In the genomic region with DNA sequence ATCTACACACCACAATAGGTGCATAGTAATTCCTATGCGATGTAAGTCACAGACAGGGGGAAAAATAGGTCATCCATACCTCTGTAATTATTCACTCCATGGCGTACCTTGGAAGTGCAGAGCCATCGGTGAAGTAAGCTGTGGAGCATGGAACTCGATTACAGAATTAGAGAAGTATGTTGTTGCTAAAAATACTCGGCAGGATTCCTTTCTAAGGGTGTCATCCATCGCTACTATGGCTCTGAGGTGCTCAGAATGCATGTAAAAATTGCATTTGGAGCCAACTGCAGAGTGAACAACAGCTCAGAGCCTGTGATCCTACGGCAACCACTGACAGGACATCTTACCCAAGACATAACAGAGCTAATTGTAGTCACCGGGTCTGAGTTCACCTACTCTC, we compare ENCODE assay signal across 22 mouse cellular contexts.
A peak's percentile ranks its signal among the peaks of the same experiment; 100 is the strongest.
DNase-seq lines count a peak whose midpoint lies in the region; ATAC-seq and TF ChIP-seq lines count a peak whose summit lies in the region.
"Had no signal": no experiment of that assay in that cellular context is flagged by ENCODE, and none has a peak within 500 bp of the region (broad histone marks: within the 10 kb centered on the region; RNA-seq: fewer than 3 reads in every experiment).

No protein-coding gene starts in this region.

- H3K27ac ChIP-seq in heart, embryonic 11.5 days (ENCODE audit: low read depth, low read length), result peak overlapping the region; percentile 75
- peak overlapping the region; percentile 90 for H3K27ac ChIP-seq in heart, postnatal 0 days (ENCODE audit: low read depth)
- peak overlapping the region; percentile 95 for H3K27ac ChIP-seq in embryonic fibroblast, embryonic 13.5 days (ENCODE audit: insufficient read depth, low read length)
- H3K27ac ChIP-seq: forebrain, embryonic 13.5 days; hindbrain, embryonic 10.5 days; kidney, embryonic 15.5 days; limb, embryonic 13.5 days; liver, embryonic 12.5 days; midbrain, embryonic 13.5 days had no signal

- intact Hi-C loops in heart, postnatal 10 days (cut with DNase I), result no loop called here

- WGBS in heart, embryonic 11.5 days (ENCODE audit: insufficient replicate concordance), result 53% methylated on average over 8 of the region's 8 CpGs
- 26% methylated on average over 8 of the region's 8 CpGs for WGBS in heart, postnatal 0 days

- H3K36me3 ChIP-seq in heart, embryonic 11.5 days (ENCODE audit: control insufficient read depth, insufficient read depth, low read length), result no peaks in the 10 kb centered on the region
- no peaks in the 10 kb centered on the region for H3K36me3 ChIP-seq in heart, postnatal 0 days (replicated peaks; ENCODE audit: control insufficient read depth, insufficient read depth, low read length)
- H3K36me3 ChIP-seq: hindbrain, embryonic 10.5 days; kidney, embryonic 15.5 days; limb, embryonic 13.5 days; liver, embryonic 12.5 days; midbrain, embryonic 13.5 days had no signal

- no peak for TF ChIP-seq CTCF in heart, postnatal 0 days (IDR thresholded peaks at IDR 0.05; ENCODE audit: low read depth)
- no peak for TF ChIP-seq CTCF in embryonic fibroblast, embryonic 13.5 days (IDR thresholded peaks at IDR 0.05; ENCODE audit: borderline replicate concordance, insufficient read depth, low read length)

- peaks cover 36% of the 10 kb centered on the region for H3K4me1 ChIP-seq in heart, embryonic 11.5 days (ENCODE audit: control insufficient read depth, insufficient read depth, low read length)
- peaks cover 53% of the 10 kb centered on the region for H3K4me1 ChIP-seq in heart, postnatal 0 days (ENCODE audit: control insufficient read depth, insufficient read depth)
- peaks cover 24% of the 10 kb centered on the region for H3K4me1 ChIP-seq in embryonic fibroblast, embryonic 13.5 days (ENCODE audit: control insufficient read depth, insufficient read depth, low read length)

- H3K4me2 ChIP-seq in heart, embryonic 11.5 days, result peak overlapping the region; percentile 47
- H3K4me2 ChIP-seq in heart, postnatal 0 days (ENCODE audit: low read depth, low read length), result peak overlapping the region; percentile 40
- H3K4me2 ChIP-seq: forebrain, embryonic 13.5 days; kidney, embryonic 15.5 days; limb, embryonic 13.5 days; liver, embryonic 12.5 days; midbrain, embryonic 13.5 days had no signal

- H3K9me3 ChIP-seq in heart, embryonic 11.5 days (replicated peaks; ENCODE audit: control insufficient read depth, low read length), result no peaks in the 10 kb centered on the region
- H3K9me3 ChIP-seq in heart, postnatal 0 days (replicated peaks; ENCODE audit: control insufficient read depth, low read length), result no peaks in the 10 kb centered on the region
- H3K9me3 ChIP-seq: forebrain, embryonic 13.5 days; hindbrain, embryonic 10.5 days; kidney, embryonic 15.5 days; limb, embryonic 13.5 days; liver, embryonic 12.5 days; midbrain, embryonic 13.5 days had no signal

- no peaks in the 10 kb centered on the region for H3K27me3 ChIP-seq in heart, embryonic 11.5 days (ENCODE audit: control insufficient read depth, insufficient read depth, low read length)
- H3K27me3 ChIP-seq in heart, postnatal 0 days (ENCODE audit: control insufficient read depth, insufficient read depth, low read length), result no peaks in the 10 kb centered on the region
- H3K27me3 ChIP-seq: forebrain, embryonic 13.5 days; kidney, embryonic 15.5 days; limb, embryonic 13.5 days; liver, embryonic 12.5 days; midbrain, embryonic 13.5 days had no signal

- peak; percentile 30; the same call in 1 of the 2 replicates for TF ChIP-seq EP300 in heart, postnatal 0 days (IDR thresholded peaks at IDR 0.05; ENCODE audit: low read depth)

- H3K9ac ChIP-seq in heart, embryonic 11.5 days (ENCODE audit: low read depth, low read length), result peak overlapping the region; percentile 52; the same call in 1 of the 2 replicates
- H3K9ac ChIP-seq in heart, postnatal 0 days (replicated peaks; ENCODE audit: low read depth, low read length), result no peak overlapping the region; the same call in 1 of the 2 replicates
- H3K9ac ChIP-seq: forebrain, embryonic 13.5 days; kidney, embryonic 15.5 days; limb, embryonic 13.5 days; liver, embryonic 12.5 days; midbrain, embryonic 13.5 days had no signal

- ATAC-seq in heart, embryonic 11.5 days (replicated peaks; ENCODE audit: insufficient number of reproducible peaks, low FRiP score, low TSS enrichment), result peak; percentile 25; the same call in 1 of the 2 replicates
- peak; percentile 80 for ATAC-seq in heart, postnatal 0 days (ENCODE audit: insufficient read depth, low read depth)
- ATAC-seq: forebrain, embryonic 13.5 days; hindbrain, embryonic 16.5 days; liver, embryonic 12.5 days; midbrain, embryonic 13.5 days had no signal

- no peak for TF ChIP-seq POLR2A in embryonic fibroblast, embryonic 13.5 days (IDR thresholded peaks at IDR 0.05; ENCODE audit: low read depth, low read length)

- no peak for DNase-seq in heart, postnatal 10 days
- DNase-seq in heart, postnatal 0 days (ENCODE audit: low spot score), result peak; percentile 75
- no peak for DNase-seq in heart, postnatal 4 days
- DNase-seq in NIH3T3 (ENCODE audit: low read depth), result peak; percentile 70
- DNase-seq in urinary bladder, postnatal 4 days (ENCODE audit: low spot score in 2 of 2), result no peak
- DNase-seq: adrenal gland, postnatal 36 days; cerebellum, adult 11-12 months; cerebellum, postnatal 10 days; gastrocnemius, postnatal 14 days; kidney, adult 11 months; kidney, postnatal 36 days; lung, adult 18-20 months; lung, postnatal 14 days had no signal

- no peak overlapping the region for H3K4me3 ChIP-seq in heart, embryonic 11.5 days (ENCODE audit: low read depth, low read length)
- no peak overlapping the region for H3K4me3 ChIP-seq in heart, postnatal 0 days (ENCODE audit: low read depth, low read length)
- H3K4me3 ChIP-seq in embryonic fibroblast, embryonic 13.5 days (ENCODE audit: insufficient read depth, low read length), result no peak overlapping the region
- H3K4me3 ChIP-seq: forebrain, embryonic 13.5 days; hindbrain, embryonic 10.5 days; kidney, embryonic 15.5 days; limb, embryonic 13.5 days; liver, embryonic 12.5 days; midbrain, embryonic 13.5 days had no signal

Comparison
In these comparisons a context has a peak if more than half of its experiments do, and no peak if none do; other contexts are left out.
1. DNase-seq: peak in heart, postnatal 0 days (single experiment) and NIH3T3 (single experiment); none in heart, postnatal 10 days (0 of 2), heart, postnatal 4 days (single experiment) and urinary bladder, postnatal 4 days (0 of 2).
2. Peak in every context shown above with its lines, with median percentiles within 50 percentile points of each other: H3K27ac ChIP-seq.